Mouse (Mus musculus) hindbrain, embryonic 14.5 days (tissue): ENCODE data around the gene Lrrc3c. TPM values are rescaled to one million over a fixed set of nuclear protein-coding genes. Genes with fewer than 3 reads are reported as not detected.
"Not testable (repeated sequence)": the region's sequence is repeated elsewhere in the genome, so short reads cannot be mapped to it uniquely, and the experiment has no call there.

Experiments used
- ATAC-seq: fragments of 200-750 bp; cut with Nextera tagmentation; 2 replicates; pipeline ENCODE4 v1.8.0; 2017; ENCODE audit warnings: moderate number of reproducible peaks, mild to moderate bottlenecking, moderate TSS enrichment, moderate library complexity; ENCODE audit not compliant: low FRiP score
- DNase-seq: peaks from one replicate; pipeline ENCODE4 v3.0.0-alpha.2; 2015; ENCODE audit warnings: low spot score
- H3K27ac ChIP-seq: fragments of 300-500 bp; sonication (generic); 2 replicates; pipeline ENCODE4 v1.5.1; 2014; ENCODE audit warnings: mild to moderate bottlenecking, moderate library complexity
- H3K27me3 ChIP-seq: fragments of 300-500 bp; sonication (generic); 2 replicates; pipeline ENCODE4 v1.6.1; 2014; ENCODE audit warnings: mild to moderate bottlenecking, low read length, mixed read lengths; ENCODE audit not compliant: control insufficient read depth, insufficient read depth
- H3K36me3 ChIP-seq: fragments of 300-500 bp; sonication (generic); replicated peaks from 2 replicates; pipeline ENCODE4 v1.6.1; 2014; ENCODE audit not compliant: control insufficient read depth, insufficient read depth
- H3K4me1 ChIP-seq: fragments of 300-500 bp; sonication (generic); replicated peaks from 2 replicates; pipeline ENCODE4 v1.6.1; 2014; ENCODE audit warnings: antibody characterized with exemption, low read length, mixed read lengths; ENCODE audit not compliant: control insufficient read depth, insufficient read depth
- H3K4me2 ChIP-seq: fragments of 300-500 bp; sonication (generic); replicated peaks from 2 replicates; pipeline ENCODE4 v1.6.1; 2014; ENCODE audit warnings: mild to moderate bottlenecking, moderate library complexity
- H3K4me3 ChIP-seq: fragments of 300-500 bp; sonication (generic); replicated peaks from 2 replicates; pipeline ENCODE4 v1.5.1; 2014; ENCODE audit warnings: mild to moderate bottlenecking, low read length
- H3K9ac ChIP-seq: fragments of 300-500 bp; sonication (generic); 2 replicates; pipeline ENCODE4 v1.6.1; 2014
- H3K9me3 ChIP-seq: fragments of 300-500 bp; sonication (generic); 2 replicates; pipeline ENCODE4 v1.6.1; 2016; ENCODE audit warnings: low read length; ENCODE audit not compliant: control insufficient read depth
- WGBS: fragments of 180-500 bp; shearing (Covaris S2); extraction: QIAGEN DNeasy Blood & Tissue Kit; methylation state at CpG from one replicate; pipeline ENCODE4 v1.1.7; 2014; 5-methylcytosine and 5-hydroxymethylcytosine counted together
- polyA plus RNA-seq: library from polyadenylated mRNA; unstranded; fragments of >200 nt; fragmentation: Nextera tagmentation; extraction: Ambion mirVana; gene quantifications from 2 replicates; pipeline ENCODE4 v1.2.1, GENCODE M21; 2014

Lrrc3c gene
- polyA plus RNA-seq, 1 experiment from 2014 or later = not detected

DNA sequence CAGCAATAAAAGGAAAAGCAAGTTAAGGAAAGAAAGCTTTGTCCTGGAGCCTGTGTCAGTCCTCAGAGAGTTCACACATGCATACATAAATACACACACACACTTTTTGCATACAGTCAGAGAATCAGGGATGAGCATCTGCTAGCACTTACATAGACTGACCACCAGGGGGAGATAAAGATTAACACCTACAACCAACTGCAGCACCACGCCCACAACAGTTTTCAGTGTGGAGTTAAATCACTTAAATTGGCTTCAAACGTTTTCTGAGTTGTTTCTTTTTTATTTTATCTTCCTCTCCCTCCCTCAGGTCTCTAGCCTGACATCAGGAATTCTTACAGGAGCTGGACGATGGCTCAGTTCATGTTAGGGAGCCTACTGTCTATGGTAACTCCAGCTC is 8.7 kb downstream of the Lrrc3c start:
- H3K36me3 ChIP-seq = no peaks in the 10 kb centered on the region
- ATAC-seq (no peak), DNase-seq (peak; percentile 76)
- WGBS = 4% methylated on average over 3 of the region's 3 CpGs
- H3K9ac ChIP-seq = no peak overlapping the region
- no peak overlapping the region for H3K27ac ChIP-seq
- no peaks in the 10 kb centered on the region for H3K9me3 ChIP-seq
- no peaks in the 10 kb centered on the region for H3K4me1 ChIP-seq
- H3K4me2 ChIP-seq = no peak overlapping the region
- H3K4me3 ChIP-seq = no peak overlapping the region
- no peaks in the 10 kb centered on the region for H3K27me3 ChIP-seq

- Histone ChIP-seq H3K9me3 (no peaks in the 10 kb centered on the region; the same call in 1 of the 2 replicates), H3K27me3 (no peaks in the 10 kb centered on the region), H3K4me3 (no peak overlapping the region), H3K4me1 (no peaks in the 10 kb centered on the region), H3K9ac (no peak overlapping the region), H3K27ac (no peak overlapping the region), H3K36me3 (no peaks in the 10 kb centered on the region), H3K4me2 (no peak overlapping the region)
- 93% methylated on average over 13 of the region's 13 CpGs for WGBS
- ATAC-seq (no peak), DNase-seq (no peak)
Observed at GRCm38 (mm10) chr11:98620791-98621190, 22.7 kb downstream of the Lrrc3c start.

DNA sequence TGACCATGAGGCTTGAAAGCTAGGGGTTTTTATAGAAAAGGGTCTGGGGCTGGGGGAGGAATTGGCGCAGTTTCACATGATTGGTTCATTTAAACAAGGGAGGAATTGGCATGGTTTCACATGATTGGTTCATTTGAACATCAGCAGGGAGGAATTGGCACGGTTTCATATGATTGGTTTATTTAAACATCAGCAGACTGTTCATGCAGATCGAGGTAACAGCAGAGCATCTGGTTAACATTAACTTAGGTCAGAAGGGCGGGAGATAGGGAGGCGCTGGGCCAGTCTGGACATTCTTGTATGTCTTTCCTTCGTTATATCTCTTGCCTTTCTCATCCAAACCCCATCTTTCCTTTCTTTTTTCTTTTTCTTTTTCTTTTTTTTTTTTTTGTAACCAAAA is 25.9 kb downstream of the Lrrc3c start:
- not testable (repeated sequence) for H3K9me3 ChIP-seq, DNase-seq
- WGBS = 87% methylated on average over 6 of the region's 6 CpGs

DNA sequence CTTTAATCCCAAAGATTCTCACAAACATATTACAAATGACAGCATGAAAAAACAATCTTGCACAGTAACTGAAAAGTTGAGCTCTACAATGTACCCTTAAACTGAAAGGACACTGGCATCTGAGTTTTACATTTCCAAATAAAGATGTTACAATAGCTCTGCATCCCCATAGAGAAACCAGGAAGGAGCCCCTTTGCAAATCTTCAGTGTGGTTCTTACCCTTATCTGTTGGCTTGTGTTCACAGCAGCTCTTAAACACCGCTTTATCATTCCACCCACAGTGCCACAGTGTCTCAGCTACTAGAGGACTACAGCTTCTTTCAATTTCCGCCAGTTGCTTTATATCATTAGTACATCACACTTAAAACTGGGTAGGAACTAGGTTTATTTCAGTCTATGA is 26.3 kb downstream of the Lrrc3c start:
- not testable (repeated sequence) for H3K27me3 ChIP-seq, DNase-seq, H3K9me3 ChIP-seq, H3K9ac ChIP-seq, H3K4me3 ChIP-seq, H3K4me1 ChIP-seq, H3K36me3 ChIP-seq, ATAC-seq, H3K27ac ChIP-seq, H3K4me2 ChIP-seq
- WGBS = 95% methylated on average over 2 of the region's 2 CpGs

More for the DNA sequence above, 25.9 kb downstream of the Lrrc3c start:
- H3K27ac ChIP-seq, H3K4me1 ChIP-seq, ATAC-seq, H3K27me3 ChIP-seq, H3K4me2 ChIP-seq, H3K9ac ChIP-seq, H3K36me3 ChIP-seq, H3K4me3 ChIP-seq: not testable (repeated sequence)

- Histone ChIP-seq H3K27me3 (no peaks in the 10 kb centered on the region), H3K27ac (no peak within 1 kb of the TSS), H3K9me3 (no peaks in the 10 kb centered on the region; the same call in 1 of the 2 replicates), H3K36me3 (no peaks in the 10 kb centered on the region), H3K9ac (no peak within 1 kb of the TSS), H3K4me2 (no peak within 1 kb of the TSS), H3K4me1 (no peaks in the 10 kb centered on the region), H3K4me3 (no peak within 1 kb of the TSS)
- 91% methylated on average over 10 of the region's 10 CpGs for WGBS
- ATAC-seq (no peak), DNase-seq (no peak)
Observed at GRCm38 (mm10) chr11:98625611-98626410, 27.7 kb downstream of the Lrrc3c start, which contains the start of the genes Gm12355 and Gsdma3. TSS of gene Gm12355 (minus strand) at chr11:98625661. TSS of gene Gsdma3 (plus strand) at chr11:98626360.

DNA sequence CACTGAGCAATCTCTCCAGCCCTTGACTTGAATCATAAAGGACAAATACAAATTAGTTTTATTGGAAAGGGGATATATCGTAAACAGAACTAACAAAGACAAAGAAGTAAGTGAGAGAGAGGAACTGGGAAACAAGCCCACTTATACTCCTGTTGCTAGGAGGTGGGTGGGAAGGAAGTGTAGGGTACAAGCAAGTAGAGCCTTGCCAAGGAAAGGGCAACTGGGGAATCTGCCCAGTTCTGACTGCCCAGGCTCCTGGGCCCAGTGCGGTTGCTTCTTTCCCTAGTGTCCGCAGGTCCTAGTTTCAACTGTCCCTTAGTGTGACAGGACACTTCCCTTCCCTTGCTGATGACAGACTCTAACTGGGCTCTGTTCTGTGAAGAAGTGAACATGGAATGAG is 30.6 kb downstream of the Lrrc3c start:
- H3K9me3 ChIP-seq = no peaks in the 10 kb centered on the region
- H3K27me3 ChIP-seq = no peaks in the 10 kb centered on the region
- no peaks in the 10 kb centered on the region for H3K4me1 ChIP-seq
- WGBS = 87% methylated on average over 3 of the region's 3 CpGs
- H3K9ac ChIP-seq = no peak overlapping the region
- H3K36me3 ChIP-seq = no peaks in the 10 kb centered on the region
- H3K4me3 ChIP-seq = no peak overlapping the region
- H3K4me2 ChIP-seq = no peak overlapping the region
- DNase-seq (no peak), ATAC-seq (no peak)
- no peak overlapping the region for H3K27ac ChIP-seq

DNA sequence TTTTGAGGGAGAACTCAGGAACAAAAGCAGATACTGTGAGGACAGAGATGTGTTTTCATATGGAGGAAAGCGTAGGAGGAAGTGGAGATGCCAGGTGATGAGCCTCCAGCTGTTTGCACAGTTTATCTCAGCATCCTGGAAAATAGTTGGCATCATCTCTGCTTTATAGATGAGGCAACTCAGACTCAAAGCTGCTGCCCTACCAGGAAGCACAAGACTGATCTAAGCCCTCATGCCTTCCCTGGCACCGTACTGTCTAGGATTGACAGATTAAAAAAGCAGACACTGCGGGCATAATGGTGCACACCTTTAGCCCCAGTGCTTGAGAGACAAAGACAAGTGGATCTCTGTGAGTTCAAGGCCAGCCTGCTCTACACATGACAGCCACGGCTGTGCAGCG is 32.6 kb downstream of the Lrrc3c start:
- H3K27ac ChIP-seq = no peak overlapping the region
- H3K4me3 ChIP-seq = no peak overlapping the region
- 90% methylated on average over 5 of the region's 5 CpGs for WGBS
- no peaks in the 10 kb centered on the region for H3K27me3 ChIP-seq
- ATAC-seq = no peak
- no peaks in the 10 kb centered on the region for H3K36me3 ChIP-seq
- H3K9ac ChIP-seq = no peak overlapping the region
- no peak for DNase-seq
- no peaks in the 10 kb centered on the region for H3K4me1 ChIP-seq
- H3K9me3 ChIP-seq = no peaks in the 10 kb centered on the region
- H3K4me2 ChIP-seq = no peak overlapping the region

DNA sequence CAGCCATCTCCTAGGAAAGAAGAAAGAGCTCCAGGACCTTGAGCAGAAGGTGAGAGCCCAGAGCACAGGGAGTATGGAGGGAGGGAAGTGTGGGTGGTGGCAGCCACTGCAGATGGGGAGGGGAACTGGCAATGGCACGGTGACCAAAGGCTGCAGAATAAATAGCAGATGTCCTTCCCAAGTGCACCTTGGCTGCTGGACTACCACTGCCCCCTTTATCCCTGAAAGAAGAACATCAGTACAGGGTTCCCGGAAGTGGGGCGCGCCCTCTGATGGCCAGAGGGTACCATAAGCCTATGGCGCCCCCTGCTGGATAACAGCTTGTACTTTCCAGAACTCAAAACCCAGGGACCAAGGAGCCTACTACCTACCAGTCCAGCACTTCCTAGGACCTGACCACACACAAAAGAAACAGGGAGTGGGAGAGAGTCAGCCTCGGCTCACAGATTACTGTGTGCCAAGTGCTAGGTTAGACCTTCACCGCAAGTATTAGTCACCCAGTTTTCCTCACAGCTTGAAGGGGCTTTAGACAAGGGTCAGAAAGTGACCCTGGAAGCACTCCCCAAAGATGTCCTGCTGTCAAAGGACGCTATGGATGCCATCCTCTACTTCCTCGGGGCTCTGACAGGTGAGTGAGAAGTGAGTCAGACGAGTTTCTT is 37.4 kb downstream of the Lrrc3c start:
- not testable (repeated sequence) for H3K36me3 ChIP-seq, ATAC-seq, H3K27ac ChIP-seq, H3K4me1 ChIP-seq, H3K9me3 ChIP-seq, H3K9ac ChIP-seq, H3K4me3 ChIP-seq, H3K4me2 ChIP-seq, H3K27me3 ChIP-seq, DNase-seq
- 31% methylated on average over 10 of the region's 10 CpGs for WGBS

DNA sequence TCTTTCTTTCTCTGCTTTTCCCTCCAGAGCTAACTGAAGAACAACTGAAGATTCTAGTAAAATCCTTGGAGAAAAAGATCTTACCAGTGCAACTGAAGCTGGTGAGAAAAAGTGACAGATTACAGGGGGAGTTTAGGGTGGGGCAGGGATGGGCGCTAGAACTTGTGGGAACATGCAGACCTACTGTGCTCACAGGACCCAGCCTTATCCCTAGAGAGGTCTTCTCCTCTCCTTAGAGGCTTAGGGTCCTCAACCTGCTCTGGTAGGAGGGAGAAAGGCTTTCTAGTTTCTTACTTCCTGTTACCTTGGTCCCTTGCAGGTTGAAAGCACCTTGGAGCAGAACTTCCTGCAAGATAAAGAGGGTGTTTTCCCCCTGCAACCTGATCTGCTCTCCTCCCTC is 39.4 kb downstream of the Lrrc3c start:
- ATAC-seq = no peak
- no peaks in the 10 kb centered on the region for H3K9me3 ChIP-seq

More for the DNA sequence above, 39.4 kb downstream of the Lrrc3c start:
- Histone ChIP-seq H3K4me2 (no peak overlapping the region), H3K27ac (no peak overlapping the region), H3K4me3 (no peak overlapping the region), H3K27me3 (no peaks in the 10 kb centered on the region; the same call in 1 of the 2 replicates), H3K9ac (no peak overlapping the region), H3K36me3 (no peaks in the 10 kb centered on the region), H3K4me1 (no peaks in the 10 kb centered on the region)
- DNase-seq = no peak
- 86% methylated on average over 1 of the region's 1 CpGs for WGBS
